Mouse (Mus musculus) heart, adult 11 months (tissue): ENCODE measurements around the gene AI481877.
"Not testable (repeated sequence)": the region's sequence is repeated elsewhere in the genome, so short reads cannot be mapped to it uniquely, and the experiment has no call there.

Source experiments
- DNase-seq: peaks from one replicate; pipeline ENCODE4 v3.0.0; 2022

AI481877 gene

DNA sequence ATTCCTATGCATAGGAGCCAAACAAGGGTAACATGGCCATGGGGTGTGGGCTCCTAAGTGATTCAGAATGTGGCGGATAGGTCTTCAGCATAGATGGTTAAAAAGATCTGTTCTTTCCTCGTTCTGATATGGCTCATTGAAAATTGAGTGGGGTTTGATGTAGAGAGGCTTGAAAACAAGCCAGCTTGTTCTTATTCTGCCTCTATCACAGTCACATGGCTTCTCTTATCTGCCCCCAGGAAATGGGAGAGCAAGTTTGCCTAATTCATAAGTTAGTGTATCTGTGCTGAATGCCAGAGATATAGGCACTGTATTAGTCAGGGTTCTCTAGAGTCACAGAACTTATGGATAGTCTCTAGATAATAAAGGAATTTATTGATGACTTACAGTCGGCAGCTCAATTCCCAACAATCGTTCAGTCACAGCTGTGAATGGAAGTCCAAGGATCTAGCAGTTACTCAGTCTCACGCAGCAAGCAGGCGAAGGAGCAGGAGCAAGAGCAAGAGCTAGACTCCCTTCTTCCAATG lies at the start of gene AI481877:
Gene AI481877 (minus strand): TSS at position 477 of the 527 bp plus-strand sequence.
- not testable (repeated sequence) for DNase-seq

DNA sequence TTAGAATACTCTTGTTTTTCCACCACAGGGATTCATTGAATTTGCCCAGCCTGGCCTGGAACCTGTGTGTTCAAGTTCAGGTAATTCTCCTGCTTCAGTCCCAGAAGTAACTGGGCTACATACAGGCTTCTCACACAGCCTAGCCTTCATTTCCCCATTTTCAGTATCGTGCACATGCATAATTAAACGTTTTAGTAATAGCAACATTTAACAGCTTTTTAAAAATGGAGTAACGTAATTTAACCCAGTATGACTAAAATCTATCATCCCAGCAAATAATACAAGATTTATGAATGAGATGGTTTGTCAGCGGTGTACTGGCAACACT lies 49.7 kb upstream of the AI481877 start:
- DNase-seq, result no peak

DNA sequence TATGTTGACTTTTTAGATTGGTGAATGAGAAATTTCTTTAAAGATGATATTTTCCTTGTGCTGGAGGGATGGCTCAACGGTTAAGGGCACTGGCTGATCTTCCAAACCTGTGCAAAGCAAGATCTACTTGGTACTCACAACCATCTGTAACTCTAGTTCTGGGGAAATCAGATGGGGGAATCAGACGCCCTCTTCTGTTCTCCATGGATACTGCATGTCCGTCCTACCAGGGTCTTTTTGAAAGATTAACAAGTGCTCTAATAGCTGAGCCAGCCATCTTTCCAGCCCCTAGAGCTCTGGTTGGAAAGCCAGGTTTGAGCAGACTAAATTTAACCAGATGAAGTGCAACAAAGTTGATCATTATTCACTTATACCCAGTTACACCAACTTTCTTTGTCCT lies 48.5 kb upstream of the AI481877 start:
- DNase-seq, result peak; percentile 88

DNA sequence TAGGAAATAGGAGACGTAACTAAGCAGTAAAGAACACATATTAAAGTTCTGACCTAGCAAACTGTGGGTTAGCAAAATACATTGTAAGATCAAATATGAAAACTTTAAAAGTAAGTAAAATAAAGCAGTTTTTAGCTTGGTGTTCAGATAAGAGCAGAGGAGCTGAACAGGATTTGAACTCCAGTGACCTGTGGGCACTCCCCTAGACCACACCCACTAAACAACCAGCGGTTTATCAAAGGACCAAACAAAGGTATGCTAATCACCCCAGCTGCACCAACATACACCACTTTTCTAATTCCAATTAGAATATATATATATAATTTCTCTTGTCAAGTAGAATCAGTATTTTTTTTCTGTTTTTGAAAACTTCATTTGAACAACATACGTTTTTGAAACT lies 46.9 kb upstream of the AI481877 start:
- no peak for DNase-seq

DNA sequence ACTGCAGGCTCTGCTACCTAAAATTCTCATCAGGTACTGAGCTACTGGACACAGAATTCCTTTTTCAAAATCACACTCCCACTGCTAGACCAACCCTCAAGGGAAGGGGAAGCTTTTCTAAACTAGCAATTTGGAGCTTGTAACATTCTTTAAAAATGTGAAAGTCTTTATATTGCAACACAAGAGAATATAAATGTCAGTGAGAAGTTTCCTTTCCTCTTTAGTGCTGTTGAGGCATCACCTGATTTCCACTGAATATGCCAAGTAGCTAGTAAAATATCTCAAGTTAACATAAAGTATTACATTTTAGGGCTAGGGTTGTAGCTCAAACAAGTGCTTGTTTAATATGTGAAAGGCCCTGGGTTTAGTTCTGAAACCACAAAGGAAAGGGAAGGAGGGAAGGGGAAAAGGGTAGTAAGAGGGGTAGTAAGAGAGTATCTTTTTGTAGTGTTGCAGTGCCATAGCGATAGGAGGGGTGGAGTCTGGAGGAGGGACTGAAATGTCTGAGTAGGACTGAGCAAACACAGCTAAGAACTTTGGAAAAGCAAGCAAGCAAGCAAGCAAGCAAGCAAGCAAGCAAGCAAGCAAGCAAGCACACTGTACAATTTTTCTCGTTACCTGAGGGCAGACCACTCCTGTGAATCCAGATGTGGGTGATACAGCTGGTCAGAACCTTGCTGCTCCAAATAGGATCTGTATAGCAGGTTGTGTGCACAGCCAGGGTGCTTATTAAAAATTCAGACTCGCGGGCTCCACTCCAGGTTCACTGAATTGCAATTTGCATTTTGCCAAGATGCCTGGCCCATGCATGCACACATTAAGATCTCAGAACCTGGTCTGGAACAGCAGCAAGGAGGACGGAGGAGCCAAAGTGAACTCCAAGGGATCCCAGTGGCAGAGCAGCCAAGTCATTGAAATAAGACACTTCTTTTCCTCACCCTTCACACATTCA lies 42.8 kb upstream of the AI481877 start:
- peak; percentile 64 for DNase-seq

DNA sequence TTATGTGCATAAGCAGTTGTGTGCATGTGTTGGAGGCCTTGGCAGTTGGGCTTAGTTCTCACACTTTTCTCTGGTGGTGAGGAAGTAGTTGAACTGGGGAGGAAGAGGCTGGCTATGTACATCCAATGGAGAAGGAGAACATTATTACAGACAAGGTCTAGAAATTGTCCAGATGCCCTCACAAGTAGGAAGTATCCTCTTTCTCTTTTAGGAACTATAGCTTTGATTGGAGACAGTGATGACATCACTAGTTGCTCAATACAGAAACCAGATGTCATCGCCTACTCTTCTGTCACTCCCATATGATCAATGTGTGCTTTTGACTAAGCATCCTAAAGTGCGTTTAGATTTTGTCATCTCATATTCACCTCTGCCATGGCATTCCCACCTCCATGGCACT lies 38.8 kb upstream of the AI481877 start:
- DNase-seq, result peak; percentile 73

DNA sequence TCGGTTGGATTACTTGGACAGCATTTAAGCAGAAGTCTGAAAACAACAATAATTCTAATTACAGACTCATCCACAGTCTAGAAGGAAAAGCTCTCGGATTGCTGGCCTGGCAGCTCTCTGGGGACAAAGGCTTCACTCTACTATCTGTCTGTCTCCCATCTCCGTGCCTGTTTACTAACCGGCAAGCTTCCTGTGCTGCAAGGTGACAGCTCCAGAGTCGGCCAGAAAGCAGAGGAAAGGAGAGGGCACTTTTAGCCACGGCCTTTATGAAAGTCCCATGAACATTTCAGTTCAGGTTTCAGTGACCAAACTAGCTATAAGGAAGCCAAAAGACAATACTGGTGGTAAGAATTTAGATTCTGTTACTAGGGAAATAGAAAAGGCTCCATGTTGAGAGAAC lies 37.1 kb upstream of the AI481877 start:
- DNase-seq, result peak; percentile 60

DNA sequence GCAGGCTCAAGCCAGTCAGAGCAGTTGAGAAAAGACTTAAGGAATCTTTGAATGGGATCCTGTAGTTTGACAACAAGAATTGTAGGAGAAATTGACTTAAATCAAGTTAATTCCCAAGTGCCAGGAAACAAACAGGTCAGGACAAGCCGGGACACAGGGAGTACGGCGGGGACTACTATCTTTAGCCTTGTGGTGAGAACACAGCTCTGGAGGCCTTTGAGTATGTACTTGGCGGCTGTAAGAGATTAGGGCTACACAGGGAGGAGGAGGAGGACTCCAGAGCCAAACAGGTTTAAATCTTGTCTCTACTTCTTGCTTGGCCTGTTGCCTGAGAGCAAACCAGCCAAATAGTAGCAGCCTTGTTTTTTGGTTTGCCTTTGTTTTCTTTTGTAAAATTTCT lies 36.2 kb upstream of the AI481877 start:
- DNase-seq, result peak; percentile 96

DNA sequence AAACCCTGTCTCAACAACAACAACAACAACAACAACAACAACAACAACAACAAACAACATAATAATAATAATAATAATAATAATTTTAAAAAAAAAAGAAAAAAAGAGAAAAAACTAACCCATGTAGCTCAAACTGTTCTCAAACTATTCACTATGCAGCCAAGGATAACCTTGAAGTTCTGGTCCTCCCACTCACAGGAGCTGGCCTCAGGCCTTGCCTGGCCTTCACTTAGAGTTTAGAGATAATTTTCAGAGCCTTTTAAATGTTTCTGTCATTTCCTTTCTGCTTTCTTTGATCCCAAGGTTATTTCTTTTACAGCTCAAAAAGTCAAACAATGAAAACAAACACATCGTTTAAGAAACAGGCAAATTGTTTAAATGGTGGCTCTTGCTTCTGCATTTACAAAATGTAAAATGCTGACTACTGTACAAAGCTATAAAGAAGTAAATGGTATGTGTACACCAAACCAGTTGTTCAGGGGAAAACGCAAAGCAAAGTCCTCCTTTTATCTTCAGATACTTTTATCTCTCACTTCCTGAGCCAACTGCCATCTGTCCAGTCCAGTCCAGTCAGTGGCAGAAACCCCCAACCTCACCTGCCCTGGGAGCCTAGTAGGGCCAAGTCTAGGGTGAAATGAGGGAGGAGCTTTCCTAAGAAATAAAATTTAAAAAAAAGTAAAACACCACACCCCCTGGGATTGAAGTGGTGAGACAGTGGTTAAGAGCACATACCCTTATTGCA lies 34.6 kb upstream of the AI481877 start:
- DNase-seq, result no peak

DNA sequence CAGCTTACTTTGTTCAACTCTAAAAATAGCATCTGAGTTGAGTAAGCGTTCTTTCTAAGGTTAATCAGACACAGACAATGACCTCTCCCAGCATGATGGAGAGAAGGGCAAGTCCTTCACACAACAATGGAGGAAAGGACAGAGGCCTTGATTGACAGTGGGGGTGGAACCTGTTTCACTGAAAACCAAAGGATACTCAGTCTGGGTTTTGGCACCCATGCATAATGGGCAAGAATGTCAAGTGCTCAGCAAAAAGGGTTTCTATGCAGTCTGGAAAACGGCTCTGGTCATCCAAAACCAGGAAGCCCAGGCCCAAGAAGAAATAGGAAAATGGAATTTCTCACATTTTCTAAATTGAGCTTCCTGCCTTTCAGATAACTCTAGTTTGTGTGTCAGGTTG lies 33.8 kb upstream of the AI481877 start:
- no peak for DNase-seq

DNA sequence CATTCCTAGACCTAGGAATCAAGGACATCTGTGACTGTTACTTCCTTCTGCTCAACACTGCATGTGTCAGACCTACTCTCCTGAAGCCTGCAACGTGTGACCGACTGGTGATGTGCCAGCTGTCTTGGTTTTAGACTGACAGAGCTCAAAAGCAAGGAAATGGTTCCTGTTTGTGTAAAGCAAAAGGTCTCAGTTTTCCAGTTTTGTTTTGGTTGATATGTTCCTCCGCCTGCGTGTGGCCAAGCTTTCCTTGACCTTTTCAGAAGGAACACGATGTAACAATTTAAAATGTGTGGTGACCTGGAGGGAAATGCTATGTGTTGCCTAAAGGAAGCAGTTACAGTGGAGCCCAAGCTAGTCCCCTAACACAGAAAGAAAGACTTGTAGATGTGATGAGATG lies 31.2 kb upstream of the AI481877 start:
- DNase-seq, result no peak

DNA sequence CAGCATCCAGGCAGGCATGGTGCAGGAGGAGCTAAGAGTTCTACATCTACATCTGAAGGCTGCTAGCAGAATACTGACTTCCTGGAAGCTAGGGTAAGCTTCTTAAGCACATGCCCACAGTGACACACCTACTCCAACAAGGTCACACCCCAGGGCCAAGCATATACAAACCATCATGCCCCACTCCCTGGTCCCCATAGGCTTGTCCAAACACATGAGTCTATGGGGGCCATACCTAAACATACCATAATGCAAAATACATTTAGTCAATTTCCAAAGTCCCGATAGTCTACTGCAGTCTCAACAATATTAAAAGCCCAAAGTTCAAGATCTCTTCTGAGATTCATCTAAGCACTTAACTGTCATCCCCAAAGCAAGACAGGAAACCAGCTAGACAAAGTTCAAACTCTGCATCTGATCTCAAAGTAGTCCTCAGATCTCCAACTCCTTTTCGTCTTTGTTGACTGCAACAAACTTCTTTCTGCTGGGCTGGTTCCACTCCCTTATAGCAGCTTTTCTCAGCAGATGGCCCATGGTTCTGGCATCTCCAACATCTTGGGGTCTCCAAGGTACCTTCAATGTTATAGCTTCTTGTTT lies 28.6 kb upstream of the AI481877 start:
- DNase-seq, result no peak

DNA sequence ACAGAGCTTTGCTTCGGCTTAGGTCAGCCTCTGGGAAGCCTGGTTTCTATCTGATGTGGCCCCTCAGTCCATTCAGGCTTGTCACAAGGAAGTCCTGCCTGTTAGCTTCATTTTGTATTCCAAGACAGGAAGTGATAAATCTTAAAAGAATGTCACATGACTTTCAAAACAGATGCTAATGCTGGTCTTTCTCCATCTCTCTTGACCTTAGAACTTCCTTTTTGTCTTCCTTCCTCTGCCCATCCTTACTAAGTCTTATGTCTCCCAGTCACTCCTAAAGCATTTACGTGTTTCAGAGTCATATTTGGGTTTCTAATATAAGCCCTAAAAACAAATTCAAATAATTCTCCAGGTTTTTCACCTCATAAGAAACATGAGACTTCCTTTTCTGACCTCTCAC lies 25.3 kb upstream of the AI481877 start:
- DNase-seq, result peak; percentile 56

DNA sequence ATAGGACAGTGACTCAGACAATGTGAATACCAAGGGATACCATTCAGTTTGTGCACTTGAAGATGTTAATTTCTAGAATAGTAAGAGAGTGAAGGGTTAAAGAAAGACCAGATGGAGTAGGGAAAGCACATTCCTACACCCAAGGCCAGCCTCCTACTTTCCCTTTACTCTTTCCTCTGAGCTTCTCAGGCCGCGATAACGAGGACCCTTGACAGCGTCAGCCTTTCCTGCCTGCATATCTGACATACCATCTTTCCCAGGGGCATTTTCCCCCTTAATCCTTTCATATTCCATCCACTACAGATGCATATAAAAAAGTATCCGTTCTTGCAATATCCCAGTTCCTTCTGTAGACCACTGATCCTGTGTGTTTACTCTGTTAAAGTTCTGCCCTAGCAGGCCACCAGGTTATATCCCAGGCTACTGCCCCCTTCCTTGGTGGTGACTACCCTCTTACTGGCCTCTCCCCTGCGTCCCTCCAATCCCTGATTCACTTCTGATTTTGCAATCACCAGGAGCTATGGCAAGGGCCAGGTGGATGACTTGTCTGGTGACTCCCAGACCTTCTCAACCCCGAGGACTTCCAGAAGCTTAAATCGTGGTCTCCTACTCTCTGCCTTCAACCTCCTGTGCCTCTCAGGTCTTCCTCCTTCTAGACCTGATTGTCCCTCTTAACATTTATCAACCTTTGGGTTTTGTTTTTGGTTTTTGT lies 22.3 kb upstream of the AI481877 start:
- DNase-seq, result no peak

DNA sequence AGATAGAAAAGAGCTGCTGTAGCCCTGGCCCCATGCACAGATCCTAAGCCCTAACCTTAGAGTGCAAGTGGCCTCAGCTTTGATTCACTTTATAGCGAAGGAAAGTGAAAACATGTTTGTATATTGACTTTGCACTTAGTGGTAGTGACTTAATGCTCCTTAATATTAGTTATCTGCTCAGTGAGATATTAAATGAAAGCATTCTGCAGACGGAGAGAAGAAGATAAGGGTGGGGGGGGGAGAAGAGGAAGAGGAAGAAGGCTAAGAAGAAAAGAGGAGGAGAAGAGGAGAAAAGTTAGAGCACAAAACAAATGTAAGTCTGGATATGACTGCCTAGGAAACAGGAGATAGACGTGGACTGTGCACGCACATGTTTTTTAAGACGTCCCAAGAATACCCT lies 21.5 kb upstream of the AI481877 start:
- DNase-seq, result no peak

DNA sequence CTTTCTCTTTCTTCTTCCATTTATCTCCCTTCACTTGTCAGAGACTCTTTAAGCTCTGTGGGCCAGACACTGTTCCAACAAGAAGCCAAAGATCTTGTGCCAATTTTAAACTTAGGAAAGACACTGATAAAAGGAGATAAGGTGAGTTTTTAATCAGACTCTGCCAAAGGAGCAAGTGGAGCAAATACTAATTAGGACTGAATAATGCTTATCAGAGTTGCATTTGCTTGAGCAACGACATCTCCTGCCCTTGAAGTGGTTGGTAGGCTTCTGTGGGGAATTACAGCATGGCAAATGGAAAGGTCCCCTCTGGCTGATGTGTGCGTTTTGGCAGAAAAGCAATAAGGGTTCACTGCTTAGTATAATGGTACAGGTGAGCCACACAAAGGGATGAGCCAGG lies 18.9 kb upstream of the AI481877 start:
- no peak for DNase-seq

DNA sequence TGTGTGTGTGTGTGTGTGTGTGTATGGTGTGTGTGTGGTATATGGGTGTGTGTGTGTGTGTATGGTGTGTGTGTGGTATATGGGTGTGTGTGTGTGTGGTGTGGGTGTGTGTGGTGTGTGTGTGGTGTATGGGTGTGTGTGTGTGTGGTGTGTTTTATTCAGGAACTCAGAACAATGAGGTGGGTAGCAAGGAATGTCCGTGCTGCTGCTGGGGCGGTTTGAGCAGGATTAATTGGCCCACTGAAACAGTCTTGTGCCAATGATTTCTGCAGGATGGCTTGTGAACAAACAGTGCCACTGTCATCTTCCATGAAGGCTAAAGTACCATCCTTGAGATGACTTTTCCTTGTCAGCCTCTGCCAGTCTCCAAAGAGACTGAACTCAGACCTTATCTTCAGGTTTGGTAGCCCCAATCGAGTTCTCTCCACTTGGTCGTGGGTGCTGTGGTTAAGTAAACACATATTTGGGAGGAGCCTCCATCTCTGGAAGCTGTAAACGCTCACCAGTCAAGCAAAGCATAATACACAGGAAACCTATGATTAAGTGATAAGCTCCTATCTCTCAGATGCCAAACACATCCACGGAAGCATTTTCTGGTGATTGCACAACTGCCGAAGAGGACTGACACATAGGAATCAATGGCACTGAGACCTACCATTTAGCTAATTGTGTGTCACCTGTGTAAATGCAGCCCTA lies 18.3 kb upstream of the AI481877 start:
- DNase-seq, result no peak

DNA sequence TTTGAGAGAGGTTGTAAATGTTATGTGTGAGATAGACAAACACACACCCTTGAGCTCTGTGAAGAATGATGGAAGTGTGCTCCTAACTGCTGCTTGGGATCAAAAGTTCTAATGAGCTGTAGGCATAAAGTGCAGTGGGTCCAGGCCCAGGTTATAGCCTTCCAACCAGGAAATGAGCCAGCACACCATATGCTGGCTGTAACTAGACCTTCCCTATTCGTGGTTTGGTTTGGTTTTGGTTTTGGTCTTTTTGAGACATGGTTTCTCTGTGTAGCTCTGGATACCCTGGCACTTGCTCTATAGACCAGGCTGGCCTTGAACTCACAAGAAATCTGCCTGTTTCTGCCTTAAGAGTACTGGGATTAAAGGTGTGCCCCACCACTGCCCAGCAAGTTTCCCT lies 13.2 kb upstream of the AI481877 start:
- DNase-seq, result no peak

DNA sequence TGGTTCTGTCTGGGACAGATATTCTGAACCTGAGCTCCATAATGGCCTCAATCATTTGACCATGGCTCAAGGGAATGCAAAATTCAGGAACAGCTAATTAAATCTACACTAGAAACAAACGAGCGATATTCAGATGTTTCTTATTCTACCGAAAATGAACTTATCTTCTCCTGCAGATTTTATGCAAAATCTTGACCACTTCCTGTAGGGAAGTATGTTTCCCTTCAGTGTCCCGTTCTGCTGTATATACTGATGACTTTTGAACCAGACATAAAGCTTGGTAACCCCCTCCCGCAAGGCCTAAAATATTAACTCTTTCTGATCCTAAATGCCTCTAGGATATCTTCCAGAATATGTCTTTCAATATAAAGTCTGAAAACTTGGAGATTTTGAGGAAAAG lies 12.1 kb upstream of the AI481877 start:
- no peak for DNase-seq

DNA sequence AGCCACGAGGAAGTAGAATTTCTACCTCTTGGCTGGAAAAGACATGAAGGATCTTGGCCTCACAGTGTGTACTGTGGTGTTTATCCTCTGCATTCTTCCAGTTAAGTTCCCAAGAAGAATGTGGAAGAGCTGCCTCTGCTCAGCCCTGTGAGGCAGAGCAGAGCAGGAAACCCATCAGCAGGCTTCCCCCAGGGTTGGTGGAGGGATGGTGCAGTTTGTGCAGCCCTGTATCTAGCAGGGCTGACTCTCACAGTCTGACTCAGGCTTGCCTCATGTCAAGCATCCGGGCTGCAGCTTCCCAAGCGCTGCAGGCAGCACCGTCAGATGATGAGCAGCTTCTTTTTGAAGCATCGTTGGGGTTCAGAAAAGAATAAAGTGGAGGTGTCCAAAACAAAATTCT lies 10.3 kb upstream of the AI481877 start:
- no peak for DNase-seq

DNA sequence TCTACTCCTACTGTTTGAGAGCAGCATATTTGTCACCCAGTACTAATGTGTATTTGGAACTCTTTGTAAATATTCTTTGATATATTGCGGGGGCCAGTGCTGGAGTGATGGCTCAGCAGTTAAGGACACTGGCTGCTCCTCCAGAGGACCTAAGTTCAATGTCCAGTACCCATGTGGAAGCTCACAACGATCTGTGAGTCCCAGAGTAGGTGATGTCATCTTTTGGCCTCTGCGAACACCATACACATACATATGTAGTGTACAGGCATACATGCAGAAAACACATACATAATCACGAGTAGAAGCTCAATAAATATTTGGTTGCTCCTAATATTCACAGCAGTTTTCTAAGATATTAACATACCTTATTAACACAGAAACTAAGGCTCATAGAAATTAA lies 9.8 kb downstream of the AI481877 start:
- no peak for DNase-seq

DNA sequence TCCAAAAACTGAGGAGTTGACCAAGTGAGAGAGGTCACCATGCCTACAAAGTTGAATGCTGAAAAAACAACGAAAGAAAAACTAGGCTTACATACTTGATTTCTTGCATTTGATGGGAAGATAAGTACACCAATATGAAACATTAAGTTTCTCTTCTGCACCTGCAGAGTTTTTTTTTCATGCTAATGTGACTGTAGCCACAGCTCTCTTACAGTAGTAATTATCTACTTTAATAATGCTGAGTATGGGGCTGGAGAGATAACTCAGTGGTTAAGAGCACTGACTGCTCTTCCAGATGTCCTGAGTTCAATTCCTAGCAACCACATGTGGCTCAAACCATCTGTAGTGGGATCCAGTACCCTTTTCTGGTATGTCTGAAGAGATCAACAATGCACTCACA lies 13.7 kb downstream of the AI481877 start:
- no peak for DNase-seq
